Mouse (Mus musculus) CH12.LX (cell line): ENCODE measurements at regions not wholly inside any gene's neighbourhood (a gene's known extent, or its start where the extent isn't known, plus 50 kb on each side); places are given as distances from the start of the nearest gene placed in this dataset.

Experiments used
- CTCF ChIP-seq, 2 experiments: IDR thresholded peaks in 1 of 2; conservative IDR thresholded peaks in 1 of 2; 2 replicates each; pipeline ENCODE4 v1.5.1; 2011 to 2012; ENCODE audit warnings: low read depth in 2 of 2, low read length in 2 of 2, improper control_type of control experiment in 1 of 2, inconsistent platforms in 1 of 2, mild to moderate bottlenecking in 1 of 2, moderate library complexity in 1 of 2
- HCFC1 ChIP-seq: IDR thresholded peaks from 2 replicates; pipeline ENCODE4 v1.6.1; 2012; ENCODE audit warnings: low read depth, mild to moderate bottlenecking, inconsistent platforms, low read length, improper control_type of control experiment
- MYC ChIP-seq: IDR thresholded peaks from 2 replicates; pipeline ENCODE4 v1.6.1; 2011; ENCODE audit warnings: low read depth, mild to moderate bottlenecking, improper control_type of control experiment, low read length
- NELFE ChIP-seq: IDR thresholded peaks from 2 replicates; pipeline ENCODE4 v1.6.1; 2011; ENCODE audit warnings: low read depth, low read length, improper control_type of control experiment
- ZC3H11A ChIP-seq: IDR thresholded peaks from 2 replicates; pipeline ENCODE4 v1.6.1; 2012; ENCODE audit warnings: low read depth, mild to moderate bottlenecking, inconsistent platforms, low read length, improper control_type of control experiment
- ZMIZ1 ChIP-seq: IDR thresholded peaks from 2 replicates; pipeline ENCODE4 v1.6.1; 2012; ENCODE audit warnings: low read depth, mild to moderate bottlenecking, inconsistent platforms, low read length, improper control_type of control experiment
- ZNF384 ChIP-seq: IDR thresholded peaks from 2 replicates; pipeline ENCODE4 v1.6.1; 2012; ENCODE audit warnings: low read depth, low read length, improper control_type of control experiment, inconsistent platforms

DNA sequence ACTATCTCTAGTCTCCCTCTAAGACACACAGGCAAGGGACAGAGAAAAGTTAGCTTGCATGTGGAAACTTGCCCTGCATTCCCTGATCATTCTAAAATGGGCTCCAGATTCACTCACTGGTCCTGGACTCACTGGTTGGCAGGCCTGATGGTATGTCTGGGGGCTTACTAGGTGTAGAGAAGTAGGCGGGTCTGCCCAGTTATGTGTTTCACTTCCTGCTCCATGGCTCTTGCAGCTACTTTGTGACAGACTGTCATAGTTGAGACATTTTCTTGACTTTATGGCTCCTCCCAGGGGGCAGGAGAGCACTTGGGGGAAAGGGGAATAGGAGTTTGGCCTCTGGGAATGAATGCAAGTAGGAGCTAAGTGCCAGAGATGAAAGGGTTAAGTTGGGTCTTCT is 182.1 kb upstream of the Chrm3 start:
- TF ChIP-seq HCFC1 (no peak), CTCF (conservative IDR thresholded peaks at IDR 0.05 in 1 of 2, IDR thresholded peaks at IDR 0.05 in 1 of 2; ENCODE audit: low read depth in 2 of 2, low read length in 2 of 2) (no peak), NELFE (no peak), ZMIZ1 (no peak), MYC (no peak), ZC3H11A (no peak), ZNF384 (no peak)
